Mouse (Mus musculus): ENCODE measurements at regions not wholly inside any gene's neighbourhood (a gene's known extent, or its start where the extent isn't known, plus 50 kb on each side); places are given as distances from the start of the nearest gene placed in this dataset.
"Not testable (repeated sequence)": the region's sequence is repeated elsewhere in the genome, so short reads cannot be mapped to it uniquely, and the experiment has no call there.

- DNase-seq (ENCODE audit: low spot score): not testable (repeated sequence)
These were observed 352.3 kb upstream of the Tmco5 start for GRCm38 (mm10) chr2:116526203-116526602.

- no peak for DNase-seq (ENCODE audit: low spot score)
These were observed 342.0 kb upstream of the Tmco5 start for GRCm38 (mm10) chr2:116536453-116536852.

DNA sequence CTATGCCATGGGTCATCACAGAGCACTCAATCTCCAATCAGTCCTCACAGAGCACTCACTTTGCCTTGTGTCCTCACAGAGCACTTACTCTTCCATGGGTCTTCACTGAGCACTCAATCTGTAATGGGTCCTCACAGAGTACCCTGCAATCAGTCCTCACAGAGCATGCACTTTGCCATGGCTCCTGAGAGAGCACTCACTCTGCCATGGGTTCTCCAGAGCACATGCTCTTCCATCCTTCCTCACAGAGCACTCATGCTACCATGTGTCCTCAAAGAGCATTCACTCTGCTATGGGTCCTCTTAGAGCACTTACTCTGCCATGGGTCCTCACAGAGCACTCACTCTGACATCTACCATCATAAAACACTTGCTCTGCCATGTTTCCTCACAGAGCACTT is 319.1 kb upstream of the Tmco5 start:
- no peak for DNase-seq (ENCODE audit: low spot score)

- DNase-seq (ENCODE audit: low spot score): no peak
These were observed 294.5 kb upstream of the Tmco5 start for GRCm38 (mm10) chr2:116583989-116584388.

DNA sequence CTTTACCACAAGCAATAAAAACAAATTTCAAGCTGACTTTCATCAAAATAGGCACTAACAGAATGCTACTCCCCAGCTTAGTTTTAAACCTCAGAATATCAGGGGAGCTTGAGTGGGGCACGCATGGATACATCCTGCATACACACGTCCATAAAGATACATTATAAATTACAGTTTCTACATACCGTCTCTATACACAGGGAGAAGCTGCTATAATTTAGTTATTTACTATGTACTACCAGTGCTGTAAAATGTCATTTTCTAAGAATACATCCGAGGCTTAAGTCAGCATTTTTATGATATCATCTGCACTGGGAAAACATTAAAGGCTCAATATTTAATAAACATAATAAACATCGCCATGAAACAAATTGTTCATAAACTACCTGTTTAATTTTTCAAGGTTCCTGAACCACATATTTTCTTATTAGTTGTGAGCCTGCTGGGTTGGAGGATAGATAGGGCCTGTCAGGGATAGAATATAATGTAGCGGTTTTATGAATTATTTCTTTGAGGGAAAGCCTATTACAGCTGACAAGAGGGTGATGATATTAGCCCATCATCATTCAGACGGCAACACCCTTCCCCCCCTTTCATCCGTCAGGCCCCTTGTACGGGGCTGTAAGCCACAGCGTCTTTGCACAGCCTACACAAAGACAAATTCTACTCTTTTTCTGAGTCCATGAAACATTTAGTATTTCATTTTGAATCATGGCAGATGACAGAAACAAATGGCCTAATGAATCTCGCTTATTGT is 292.1 kb upstream of the Tmco5 start:
- DNase-seq (ENCODE audit: low spot score): no peak

GRCm38 (mm10) chr2:116605869-116606268 is 272.6 kb upstream of the Tmco5 start:
- no peak for DNase-seq (ENCODE audit: low spot score)

- no peak for DNase-seq (ENCODE audit: low spot score)
These were observed 238.6 kb upstream of the Tmco5 start for GRCm38 (mm10) chr2:116639935-116640334.

- peak; percentile 9 for DNase-seq (ENCODE audit: low spot score)
These were observed 226.4 kb upstream of the Tmco5 start for GRCm38 (mm10) chr2:116652106-116652505.

DNA sequence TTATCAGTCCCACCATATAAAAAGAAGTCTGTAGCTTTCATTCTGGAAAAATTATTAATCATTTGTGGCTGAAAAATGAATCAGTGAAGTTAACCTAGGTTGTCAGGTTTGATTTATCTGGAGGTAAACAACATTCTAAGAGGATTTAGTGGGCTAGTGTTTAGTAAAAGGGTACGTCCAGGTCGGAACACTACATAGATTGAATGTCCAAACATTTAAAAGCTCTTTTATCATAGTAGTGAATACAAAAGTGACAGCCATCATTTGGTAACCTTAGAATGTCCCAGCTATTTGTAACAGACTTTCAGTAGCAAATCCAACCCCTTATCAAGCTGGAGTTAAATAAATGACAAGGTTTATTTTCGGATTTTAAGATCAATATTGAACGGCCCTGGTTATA is 192.7 kb upstream of the Tmco5 start:
- DNase-seq (ENCODE audit: low spot score): no peak

- no peak for DNase-seq (ENCODE audit: low spot score)
These were observed 180.9 kb upstream of the Tmco5 start for GRCm38 (mm10) chr2:116697542-116697941.

DNA sequence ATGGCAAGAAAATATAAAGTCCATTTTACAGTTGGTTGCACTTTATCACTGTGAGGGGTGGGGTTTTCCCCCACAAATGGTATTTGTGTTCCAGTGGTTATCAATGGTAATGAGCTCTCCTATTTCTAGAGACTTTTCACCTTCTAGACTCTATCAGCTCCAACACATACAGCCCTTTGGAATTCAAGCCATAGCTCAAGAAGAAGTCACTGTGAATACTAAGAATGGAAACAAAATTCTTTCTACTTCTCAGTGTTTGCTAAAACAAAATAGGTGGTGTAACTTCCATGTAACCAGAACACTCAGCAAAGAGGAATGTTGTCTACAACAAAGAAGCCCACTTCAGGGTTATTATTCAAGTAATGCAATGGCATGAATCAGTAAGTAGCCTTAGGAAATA is 173.8 kb upstream of the Tmco5 start:
- DNase-seq (ENCODE audit: low spot score): no peak

DNA sequence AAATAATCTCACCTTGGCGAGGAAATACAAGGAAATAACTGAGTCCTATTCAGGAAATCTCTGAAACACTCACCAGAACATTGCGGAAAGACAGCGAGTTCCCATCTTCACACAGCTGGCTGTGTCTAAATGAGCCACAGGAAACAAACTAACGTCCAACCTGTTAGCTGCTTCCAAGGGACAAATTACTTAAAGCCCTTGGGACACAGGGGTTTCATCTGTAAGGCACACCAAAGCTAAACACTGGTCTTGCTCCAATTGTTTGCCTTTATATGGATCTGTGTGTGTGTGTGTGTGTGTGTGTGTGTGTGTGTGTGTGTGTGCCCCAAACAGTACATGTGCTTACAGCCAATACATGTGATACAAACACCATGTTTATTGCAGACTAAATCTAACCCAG is 168.9 kb upstream of the Tmco5 start:
- DNase-seq (ENCODE audit: low spot score): no peak

DNA sequence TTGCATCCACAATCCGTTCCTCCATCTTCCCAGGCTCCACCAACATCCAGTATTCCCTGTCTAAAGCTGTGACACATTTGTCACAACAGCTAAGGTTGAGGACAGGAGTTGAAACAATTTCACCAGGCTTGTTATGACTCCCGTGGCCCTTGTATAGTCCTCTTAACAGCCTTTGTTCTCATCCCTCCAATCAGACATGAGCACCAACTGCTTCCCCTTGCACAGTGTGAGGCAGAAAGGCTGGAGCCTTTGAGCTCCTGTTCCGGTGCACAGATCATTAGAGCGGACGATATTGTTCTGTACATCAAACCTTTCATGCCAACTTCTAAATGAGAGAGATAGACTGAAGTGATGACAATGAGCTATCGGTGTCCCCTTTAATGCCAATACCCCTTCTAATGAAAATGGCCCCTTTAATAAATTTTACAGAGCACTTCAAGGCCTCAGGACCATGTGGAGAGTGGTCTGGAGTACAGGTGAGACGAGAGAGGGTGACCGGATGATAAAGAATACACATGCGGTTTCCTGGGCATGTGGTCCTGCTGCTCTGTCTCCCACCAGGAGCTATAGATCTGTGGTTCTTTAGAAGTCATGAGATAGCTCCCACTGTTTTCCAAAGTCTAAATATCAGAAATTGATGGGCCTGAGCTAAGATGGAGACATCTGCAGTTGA is 161.8 kb upstream of the Tmco5 start:
- no peak for DNase-seq (ENCODE audit: low spot score)

DNA sequence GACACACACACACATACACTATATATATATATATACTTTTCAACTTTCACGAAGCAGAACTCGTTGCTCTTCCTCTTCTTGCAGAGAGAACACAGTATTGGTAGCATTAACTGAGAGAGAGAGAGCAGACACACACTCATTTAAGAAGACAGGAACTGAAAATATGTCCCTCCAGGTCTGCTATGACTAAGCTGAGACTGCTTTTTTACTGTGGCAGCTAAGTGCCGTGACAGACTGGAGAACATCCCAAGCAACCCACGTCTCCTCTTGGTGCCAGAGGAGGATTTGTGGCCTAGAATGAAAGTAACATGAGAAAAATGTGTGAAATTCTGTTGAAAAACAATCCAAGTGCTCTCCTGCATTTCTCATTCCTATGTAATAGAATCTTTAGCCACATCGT is 159.9 kb upstream of the Tmco5 start:
- DNase-seq (ENCODE audit: low spot score): no peak

DNA sequence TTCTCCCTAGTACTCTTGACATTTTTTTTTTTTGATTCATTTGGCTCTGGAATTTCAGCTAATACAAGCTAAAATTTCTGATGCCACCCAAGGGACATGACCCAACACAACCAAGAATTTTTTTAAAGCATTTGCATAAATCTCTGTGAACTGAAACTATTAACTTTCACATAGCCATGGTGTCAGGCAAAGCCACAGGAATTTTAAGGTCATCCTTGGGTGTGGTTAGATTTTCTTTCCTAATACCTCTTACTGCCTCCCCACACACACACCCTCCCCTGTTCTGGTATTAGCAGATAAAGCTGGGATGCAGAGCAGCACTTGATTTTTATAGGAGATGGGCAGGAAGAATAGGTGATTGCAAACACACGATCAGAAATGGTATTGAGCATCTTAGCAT is 150.9 kb upstream of the Tmco5 start:
- DNase-seq (ENCODE audit: low spot score): no peak

DNA sequence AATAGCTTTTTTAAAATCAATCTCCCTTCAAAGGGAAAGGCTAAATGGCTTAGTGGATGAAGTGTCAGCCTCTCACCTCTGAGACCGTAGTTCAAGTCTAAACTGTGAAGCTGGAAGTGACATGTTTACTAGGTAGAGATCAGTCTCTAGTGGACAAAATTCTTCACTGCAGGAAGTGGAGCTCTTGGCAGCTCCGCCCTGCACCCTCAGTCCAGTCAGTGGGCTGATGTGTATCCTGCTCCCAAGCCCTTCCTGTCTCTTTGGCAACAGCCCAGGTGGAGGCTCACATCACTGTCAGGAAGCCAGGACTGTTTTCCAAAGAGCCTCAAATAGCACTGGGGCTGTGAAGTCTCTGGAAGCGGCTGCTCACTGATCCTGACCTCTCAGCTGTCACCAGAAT is 142.8 kb upstream of the Tmco5 start:
- peak; percentile 59 for DNase-seq (ENCODE audit: low spot score)

GRCm38 (mm10) chr2:116768459-116769047 is 109.9 kb upstream of the Tmco5 start:
- no peak for DNase-seq (ENCODE audit: low spot score)

GRCm38 (mm10) chr2:116769186-116769585 is 109.3 kb upstream of the Tmco5 start:
- no peak for DNase-seq (ENCODE audit: low spot score)

DNA sequence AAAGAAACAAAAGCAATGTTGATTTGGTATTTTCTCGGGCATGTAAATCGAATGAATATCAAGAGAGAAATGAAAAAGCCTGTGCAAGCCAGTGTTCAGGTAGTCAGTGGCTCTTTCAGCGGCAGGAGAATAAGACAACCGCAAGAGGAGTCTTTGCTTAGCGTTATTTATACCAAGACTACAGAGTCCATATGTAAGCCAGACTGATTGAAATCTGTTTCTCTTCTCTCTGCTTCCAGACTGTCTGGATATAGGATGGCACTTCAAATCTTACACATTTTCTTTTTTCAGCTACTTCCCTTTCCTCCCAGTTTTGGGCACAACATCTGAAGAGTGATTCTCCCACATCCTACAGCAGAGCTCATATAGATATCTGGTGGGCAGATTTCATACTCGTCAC is 105.9 kb upstream of the Tmco5 start:
- no peak for DNase-seq (ENCODE audit: low spot score)

DNA sequence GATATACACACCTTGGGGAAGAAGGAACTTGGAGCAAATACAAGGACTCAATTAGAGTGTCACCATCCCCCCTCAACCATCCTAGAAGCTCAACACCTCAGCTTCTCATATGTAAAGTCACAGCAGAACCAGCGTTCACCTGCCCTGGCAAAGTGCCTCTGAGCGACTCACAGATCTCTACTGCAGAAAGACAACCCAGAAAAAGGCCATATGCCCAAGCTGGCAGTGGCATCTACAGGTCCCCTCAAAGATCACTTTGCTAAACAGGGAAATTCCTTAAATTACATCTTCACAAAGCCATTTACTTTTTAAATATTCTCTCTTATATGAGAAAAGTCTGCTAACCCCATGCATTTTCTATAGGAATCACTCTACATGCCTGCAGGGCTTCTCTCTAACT is 78.3 kb upstream of the Tmco5 start:
- no peak for DNase-seq (ENCODE audit: low spot score)

DNA sequence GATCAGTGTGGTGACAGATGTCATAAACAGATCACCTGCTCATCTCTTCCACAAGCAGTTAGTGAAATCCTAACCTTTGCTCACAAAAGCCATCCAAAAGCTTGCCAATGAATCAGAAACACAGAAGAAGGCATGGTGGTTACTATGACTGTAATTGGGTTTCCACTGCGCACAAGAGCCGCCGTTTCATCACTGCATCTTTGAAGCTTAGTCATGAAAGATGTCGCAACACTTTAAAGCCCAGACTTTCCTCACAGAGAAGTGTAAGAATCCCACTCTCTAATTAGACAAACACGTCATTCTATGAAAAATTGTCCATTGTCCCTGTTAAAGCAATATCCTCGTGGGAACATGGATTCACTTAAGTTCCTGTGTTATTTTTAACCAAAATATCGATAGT is 76.9 kb upstream of the Tmco5 start:
- no peak for DNase-seq (ENCODE audit: low spot score)

DNA sequence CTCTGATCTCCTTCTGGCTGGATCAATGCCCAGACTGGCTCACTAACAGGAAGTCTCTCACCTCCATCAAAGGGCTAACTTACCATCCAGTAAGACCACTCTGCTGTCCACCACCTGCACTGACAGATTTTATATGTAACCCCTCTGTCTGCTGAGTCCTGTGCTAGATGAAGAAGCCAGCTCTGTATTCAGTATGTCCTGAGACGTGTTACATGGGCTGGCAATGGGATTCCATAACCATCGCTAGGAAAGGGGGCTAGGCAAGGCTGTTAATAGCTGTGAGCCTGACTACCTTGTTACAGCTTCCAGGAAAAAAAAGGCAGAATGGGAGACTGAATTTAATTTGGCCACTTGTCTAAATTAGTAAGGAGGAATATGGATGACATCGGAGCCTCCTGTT is 71.3 kb upstream of the Tmco5 start:
- DNase-seq (ENCODE audit: low spot score): no peak

- DNase-seq (ENCODE audit: low spot score): no peak
These were observed 70.9 kb upstream of the Tmco5 start for GRCm38 (mm10) chr2:116807636-116808035.

DNA sequence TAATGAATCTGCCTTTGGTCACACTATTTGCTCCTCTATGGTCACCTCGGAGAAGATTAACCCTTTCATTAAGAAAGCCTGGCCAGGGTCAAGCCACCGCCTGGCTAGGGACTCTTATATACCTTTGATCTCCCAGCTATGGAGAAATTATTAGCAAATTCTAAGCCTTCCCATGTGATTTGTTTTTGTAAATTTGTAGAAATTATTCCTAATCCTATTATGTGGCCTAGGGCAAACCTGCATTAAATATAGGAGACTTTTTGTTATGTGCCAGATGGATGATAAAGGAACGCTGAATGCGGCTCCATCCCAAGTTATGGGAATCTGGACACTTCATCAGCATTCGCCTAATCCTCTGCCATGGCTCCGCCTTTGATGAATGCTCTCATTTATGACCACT is 70.4 kb upstream of the Tmco5 start:
- DNase-seq (ENCODE audit: low spot score): no peak
